18 mouse cellular contexts compared by ENCODE assay signal in the genomic region with DNA sequence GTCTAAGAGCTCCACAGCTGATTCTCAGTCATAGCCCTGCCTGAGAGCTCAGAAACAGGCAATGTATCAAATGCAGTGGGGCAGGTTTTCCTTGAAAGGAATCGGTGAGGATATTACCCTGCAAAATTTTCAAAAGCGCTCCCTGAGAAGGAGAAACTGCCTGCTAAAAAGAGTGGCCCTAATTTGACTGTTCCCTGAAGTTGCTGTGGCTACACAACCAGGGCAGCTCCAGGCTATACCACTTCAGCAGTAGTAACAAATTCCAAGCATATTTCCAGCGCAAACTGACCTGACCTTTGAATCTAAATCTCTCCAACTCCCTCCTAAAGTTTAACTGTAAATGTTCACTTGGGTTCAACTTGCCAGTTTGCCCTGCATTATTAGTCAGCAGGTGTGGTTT. TPM values are rescaled to one million over a fixed set of nuclear protein-coding genes. Genes with fewer than 3 reads are reported as not detected.
DNase-seq lines count a peak whose midpoint lies in the region; ATAC-seq and TF ChIP-seq lines count a peak whose summit lies in the region.
"Had no signal": no experiment of that assay in that cellular context is flagged by ENCODE, and none has a peak within 500 bp of the region (broad histone marks: within the 10 kb centered on the region; RNA-seq: fewer than 3 reads in every experiment).

No protein-coding gene starts in this region.

- H3K9me3 ChIP-seq in kidney, embryonic 14.5 days (ENCODE audit: control insufficient read depth, low read length), result no peaks in the 10 kb centered on the region
- no peaks in the 10 kb centered on the region for H3K9me3 ChIP-seq in hindbrain, embryonic 11.5 days (ENCODE audit: control insufficient read depth, low read length)
- H3K9me3 ChIP-seq: hindbrain, embryonic 13.5 days; limb, embryonic 12.5 days had no signal

- H3K4me2 ChIP-seq in kidney, embryonic 14.5 days (replicated peaks; ENCODE audit: low read depth, low read length), result no peak overlapping the region
- no peak overlapping the region for H3K4me2 ChIP-seq in hindbrain, embryonic 11.5 days (replicated peaks; ENCODE audit: low read depth, low read length)
- H3K4me2 ChIP-seq: hindbrain, embryonic 13.5 days; limb, embryonic 12.5 days had no signal

- H3K27ac ChIP-seq in kidney, embryonic 14.5 days (ENCODE audit: low read depth, low read length), result no peak overlapping the region
- peak overlapping the region; percentile 89 for H3K27ac ChIP-seq in kidney, adult 2 months (ENCODE audit: insufficient read depth, low read depth, low read length)
- no peak overlapping the region for H3K27ac ChIP-seq in hindbrain, embryonic 11.5 days (ENCODE audit: low read depth, low read length)
- H3K27ac ChIP-seq: hindbrain, embryonic 13.5 days; limb, embryonic 12.5 days; liver, embryonic 14.5 days had no signal

- H3K36me3 ChIP-seq in kidney, embryonic 14.5 days (ENCODE audit: control insufficient read depth, insufficient read depth, low read length), result no peaks in the 10 kb centered on the region
- H3K36me3 ChIP-seq in kidney, adult 2 months (ENCODE audit: control insufficient read depth, insufficient read depth, low read length), result no peaks in the 10 kb centered on the region
- no peaks in the 10 kb centered on the region for H3K36me3 ChIP-seq in hindbrain, embryonic 11.5 days (ENCODE audit: control insufficient read depth, insufficient read depth, low read length)
- H3K36me3 ChIP-seq: hindbrain, embryonic 13.5 days; limb, embryonic 12.5 days had no signal

- no peak for ATAC-seq in kidney, embryonic 14.5 days (ENCODE audit: low FRiP score, low TSS enrichment)
- ATAC-seq in hindbrain, embryonic 11.5 days (ENCODE audit: low FRiP score), result no peak
- ATAC-seq in frontal cortex, adult (ENCODE audit: low TSS enrichment), result no peak
- ATAC-seq: forebrain, embryonic 14.5 days had no signal

- H3K9ac ChIP-seq in kidney, embryonic 14.5 days (ENCODE audit: low read depth, low read length), result no peak overlapping the region
- no peak overlapping the region for H3K9ac ChIP-seq in hindbrain, embryonic 11.5 days (ENCODE audit: low read depth, low read length)
- H3K9ac ChIP-seq: hindbrain, embryonic 13.5 days; limb, embryonic 12.5 days; liver, embryonic 14.5 days had no signal

- WGBS in kidney, embryonic 14.5 days, result 60% methylated on average over 3 of the region's 3 CpGs
- WGBS in kidney, adult 2 months, result 35% methylated on average over 3 of the region's 3 CpGs
- 91% methylated on average over 3 of the region's 3 CpGs for WGBS in hindbrain, embryonic 11.5 days

- TF ChIP-seq POLR2A in kidney, adult 2 months (IDR thresholded peaks at IDR 0.05; ENCODE audit: low read depth, low read length), result no peak

- H3K4me3 ChIP-seq in kidney, embryonic 14.5 days (ENCODE audit: low read length), result no peak overlapping the region
- no peak overlapping the region for H3K4me3 ChIP-seq in kidney, adult 2 months (ENCODE audit: insufficient read depth, low read depth, low read length)
- H3K4me3 ChIP-seq in hindbrain, embryonic 11.5 days (ENCODE audit: low read depth, low read length), result no peak overlapping the region
- H3K4me3 ChIP-seq: erythroblast, embryonic 14.5 days; hindbrain, embryonic 13.5 days; limb, embryonic 12.5 days had no signal

- DNase-seq in kidney, adult 11 months, result peak; percentile 79
- DNase-seq in embryo, embryonic 10.5 days (ENCODE audit: low spot score), result peak; percentile 14
- peak; percentile 89 for DNase-seq in kidney, adult 2 months
- peak; percentile 40 to 62 for DNase-seq in kidney, postnatal 25 days
- no peak for DNase-seq in hindbrain, embryonic 11.5 days (ENCODE audit: low spot score)
- DNase-seq in heart, adult 9 months (ENCODE audit: low spot score in 2 of 2), result no peak
- DNase-seq: adrenal gland, postnatal 10 days; B cell, adult 2 months; cerebellum, adult 8-10 months; heart, adult 18-20 months; midbrain, embryonic 14.5 days had no signal

- no peaks in the 10 kb centered on the region for H3K27me3 ChIP-seq in kidney, embryonic 14.5 days (ENCODE audit: control insufficient read depth, insufficient read depth, low read length)
- H3K27me3 ChIP-seq in kidney, adult 2 months (replicated peaks; ENCODE audit: control insufficient read depth, insufficient read depth, low read length), result no peaks in the 10 kb centered on the region
- no peaks in the 10 kb centered on the region for H3K27me3 ChIP-seq in hindbrain, embryonic 11.5 days (ENCODE audit: control insufficient read depth, insufficient read depth, low read length)
- H3K27me3 ChIP-seq: hindbrain, embryonic 13.5 days; limb, embryonic 12.5 days had no signal

- TF ChIP-seq CTCF in kidney, adult 2 months (conservative IDR thresholded peaks at IDR 0.05; ENCODE audit: insufficient read depth, insufficient read length, low read depth, low read length), result no peak

- H3K4me1 ChIP-seq in kidney, embryonic 14.5 days (ENCODE audit: control insufficient read depth, insufficient read depth, low read length), result no peaks in the 10 kb centered on the region
- H3K4me1 ChIP-seq in kidney, adult 2 months (ENCODE audit: control insufficient read depth, insufficient read depth, low read length), result peaks cover 16% of the 10 kb centered on the region
- no peaks in the 10 kb centered on the region for H3K4me1 ChIP-seq in hindbrain, embryonic 11.5 days (replicated peaks; ENCODE audit: control insufficient read depth, insufficient read depth, low read length)
- H3K4me1 ChIP-seq: hindbrain, embryonic 13.5 days; limb, embryonic 12.5 days had no signal

RNA-seq across cellular contexts. Expression of gene Atp2b1, which starts 49.4 kb away (rescaled TPM):
- 123 and 149 TPM in 2 replicates for polyA plus RNA-seq in kidney, embryonic 14.5 days (2014; fragmentation: Nextera tagmentation; extraction: Ambion mirVana)
- polyA plus RNA-seq in kidney, adult 2 months (2012; rRNA removed), result 12.3 and 13.3 TPM in 2 replicates
- 112 and 128 TPM in 2 replicates for polyA plus RNA-seq in hindbrain, embryonic 11.5 days (2014; fragmentation: Nextera tagmentation; extraction: Ambion mirVana)

Comparison
In these comparisons a context has a peak if more than half of its experiments do, and no peak if none do; other contexts are left out.
1. DNase-seq: peak in kidney, adult 11 months (single experiment), embryo, embryonic 10.5 days (single experiment), kidney, adult 2 months (single experiment) and kidney, postnatal 25 days (2 of 2); none in hindbrain, embryonic 11.5 days (single experiment) and heart, adult 9 months (0 of 2).